Mouse (Mus musculus): ENCODE data around the gene Sox6.
"Not testable (repeated sequence)": the region's sequence is repeated elsewhere in the genome, so short reads cannot be mapped to it uniquely, and the experiment has no call there.

The Sox6 gene

GRCm38 (mm10) chr7:116038511-116038910 is at the start of gene Sox6:
TSS of gene Sox6 (minus strand) at chr7:116038796.
- in situ Hi-C loops (cut with MboI): loop anchor here (25.0 kb wide), 1 partner anchor 1101 kb away; no protein-coding TSS in a partner anchor

DNA sequence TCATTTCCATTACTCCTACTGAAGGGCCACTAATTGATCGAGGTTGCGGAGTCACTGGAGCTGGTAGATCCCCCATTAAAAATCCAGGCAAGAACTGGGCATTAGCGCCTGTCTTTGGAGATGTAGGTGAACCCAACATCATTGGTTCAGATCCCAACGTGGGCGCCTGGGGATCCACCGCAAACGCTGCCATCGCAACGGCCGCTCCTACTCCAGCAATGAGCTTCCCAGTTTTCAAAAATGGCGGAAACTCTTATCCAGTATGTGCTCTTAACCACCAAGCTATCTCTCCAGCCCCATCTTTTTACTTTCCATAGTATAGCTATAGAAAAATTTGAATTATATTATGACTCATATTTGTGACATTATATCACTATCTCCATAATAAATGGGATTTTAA is 45.8 kb upstream of the Sox6 start, which contains the start of gene Gm4353:
Gm4353 (minus strand) TSS at position 270 of the 400 bp plus-strand sequence.
- in situ Hi-C loops (cut with MboI): not testable (repeated sequence)

DNA sequence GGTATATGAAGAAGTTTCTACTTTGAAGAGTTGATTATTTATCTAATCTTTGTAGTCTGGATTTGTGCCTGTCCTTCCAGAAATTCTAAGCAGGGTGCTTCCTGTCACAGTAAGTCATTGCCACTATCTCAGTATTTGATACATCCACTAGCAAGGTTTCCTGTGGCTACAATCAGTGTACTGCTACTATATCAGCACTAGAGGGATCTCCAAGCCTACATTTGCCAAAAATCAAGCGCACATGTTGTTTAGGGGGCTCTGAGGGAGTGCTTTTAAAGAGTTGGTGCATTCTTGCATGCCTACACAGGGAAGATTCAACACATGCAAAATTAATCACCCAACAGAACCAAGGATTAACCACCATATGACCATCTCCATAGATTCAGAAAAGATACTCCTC is 22.1 kb upstream of the Sox6 start:
- in situ Hi-C loops (cut with MboI): no loop called here

GRCm38 (mm10) chr7:116040470-116041019 is 1.9 kb upstream of the Sox6 start:
- in situ Hi-C loops (cut with MboI): loop anchor here (25.0 kb wide), 1 partner anchor 1103 kb away; no protein-coding TSS in a partner anchor

- in situ Hi-C loops (cut with MboI): loop anchor here (25.0 kb wide), 1 partner anchor 1103 kb away; no protein-coding TSS in a partner anchor
Observed at GRCm38 (mm10) chr7:116039538-116040466, 1.2 kb upstream of the Sox6 start.

DNA sequence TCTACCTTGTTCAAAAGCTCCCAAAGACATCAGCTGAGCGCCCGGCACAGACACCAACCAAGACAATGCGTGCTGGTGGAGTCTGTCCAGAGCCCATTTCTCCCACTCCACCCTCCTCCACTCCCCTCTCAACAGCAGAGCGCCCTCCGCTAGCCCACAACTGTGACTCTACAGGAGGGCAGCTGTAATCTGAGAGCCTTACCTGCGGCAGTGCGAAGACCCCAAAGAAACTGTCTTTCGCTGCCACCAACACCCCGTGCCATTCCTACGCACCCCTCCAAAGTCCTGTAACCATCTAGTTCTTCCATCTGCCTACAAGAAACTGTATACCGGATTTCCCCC is 571 bp upstream of the Sox6 start, which contains the start of gene 1110004F10Rik:
1110004F10Rik (plus strand) TSS at position 202 of the 342 bp plus-strand sequence.
- in situ Hi-C loops (cut with MboI): loop anchor here (25.0 kb wide), 1 partner anchor 1102 kb away; no protein-coding TSS in a partner anchor

DNA sequence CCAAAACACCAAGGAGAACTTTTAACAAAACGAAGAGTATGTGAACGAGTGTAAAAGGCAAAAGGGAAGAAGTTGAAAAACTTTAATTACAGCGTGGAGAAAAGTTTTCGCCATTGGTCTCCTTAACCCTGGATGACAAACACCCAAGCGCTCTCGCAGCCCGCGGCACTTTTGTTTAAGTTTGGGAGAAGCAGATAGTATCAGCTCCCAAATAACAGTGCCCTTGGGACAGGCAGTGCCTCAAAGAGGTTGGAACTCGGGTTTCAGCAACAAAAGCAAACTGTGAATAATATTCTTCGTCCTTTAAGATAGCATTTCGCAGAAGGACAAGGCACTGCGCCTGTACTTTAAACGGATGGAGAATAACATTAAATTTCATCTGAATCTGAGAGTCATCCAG is 572 bp downstream of the Sox6 start:
- in situ Hi-C loops (cut with MboI): loop anchor here (25.0 kb wide), 1 partner anchor 1101 kb away; no protein-coding TSS in a partner anchor

- in situ Hi-C loops (cut with MboI): loop anchor here (25.0 kb wide), 1 partner anchor 1100 kb away; no protein-coding TSS in a partner anchor
Observed at GRCm38 (mm10) chr7:116036591-116037555, 1.7 kb downstream of the Sox6 start.

DNA sequence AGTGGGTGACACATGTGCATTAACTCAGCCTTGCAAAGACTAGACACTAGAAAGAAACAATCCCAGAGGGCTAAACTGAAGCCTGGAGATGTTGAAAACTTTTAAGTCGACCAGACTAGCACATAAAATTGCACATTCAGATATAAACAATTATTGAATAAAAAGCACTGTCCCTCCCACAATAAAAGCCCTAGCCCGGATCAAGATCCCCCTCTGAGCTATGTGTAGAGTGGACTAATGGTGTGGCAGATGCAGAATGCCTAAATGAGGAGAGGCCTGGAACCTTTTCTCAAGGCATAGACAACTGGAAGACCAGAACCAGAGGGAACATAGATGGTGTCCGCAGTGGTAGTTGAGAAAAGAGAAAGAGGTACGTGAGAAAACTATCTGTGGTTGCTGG is 3.1 kb downstream of the Sox6 start:
- in situ Hi-C loops (cut with MboI): loop anchor here (25.0 kb wide), 1 partner anchor 1098 kb away; no protein-coding TSS in a partner anchor

DNA sequence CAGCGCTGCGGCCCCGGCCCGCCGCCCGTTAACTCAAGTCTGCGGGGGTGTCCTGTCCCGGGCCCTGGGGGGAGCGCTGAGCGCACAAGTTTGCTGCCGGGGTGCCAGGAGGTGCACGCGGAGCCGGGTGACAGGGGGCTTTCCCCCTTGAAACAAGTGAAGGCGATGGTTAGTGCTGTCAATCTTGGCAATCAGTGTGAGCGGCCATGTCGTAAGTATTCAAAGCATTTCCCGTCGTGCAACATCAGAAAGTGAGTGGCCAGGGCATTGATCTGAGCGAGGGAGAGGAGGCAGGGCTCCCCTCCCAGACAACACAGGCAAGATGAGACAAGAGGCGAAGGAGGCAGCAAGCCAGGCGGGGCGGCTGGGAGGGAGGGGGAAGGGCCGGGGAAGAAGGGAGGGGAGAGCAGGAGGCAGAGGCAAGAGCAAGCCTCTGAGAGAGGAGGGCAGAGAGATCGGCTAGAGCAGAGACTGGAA is 4.3 kb downstream of the Sox6 start:
- in situ Hi-C loops (cut with MboI): loop anchor here (25.0 kb wide), 1 partner anchor 1097 kb away; no protein-coding TSS in a partner anchor

- in situ Hi-C loops (cut with MboI): loop anchor here (25.0 kb wide), 1 partner anchor 1096 kb away; no protein-coding TSS in a partner anchor
Observed at GRCm38 (mm10) chr7:116033371-116034241, 5.0 kb downstream of the Sox6 start.

DNA sequence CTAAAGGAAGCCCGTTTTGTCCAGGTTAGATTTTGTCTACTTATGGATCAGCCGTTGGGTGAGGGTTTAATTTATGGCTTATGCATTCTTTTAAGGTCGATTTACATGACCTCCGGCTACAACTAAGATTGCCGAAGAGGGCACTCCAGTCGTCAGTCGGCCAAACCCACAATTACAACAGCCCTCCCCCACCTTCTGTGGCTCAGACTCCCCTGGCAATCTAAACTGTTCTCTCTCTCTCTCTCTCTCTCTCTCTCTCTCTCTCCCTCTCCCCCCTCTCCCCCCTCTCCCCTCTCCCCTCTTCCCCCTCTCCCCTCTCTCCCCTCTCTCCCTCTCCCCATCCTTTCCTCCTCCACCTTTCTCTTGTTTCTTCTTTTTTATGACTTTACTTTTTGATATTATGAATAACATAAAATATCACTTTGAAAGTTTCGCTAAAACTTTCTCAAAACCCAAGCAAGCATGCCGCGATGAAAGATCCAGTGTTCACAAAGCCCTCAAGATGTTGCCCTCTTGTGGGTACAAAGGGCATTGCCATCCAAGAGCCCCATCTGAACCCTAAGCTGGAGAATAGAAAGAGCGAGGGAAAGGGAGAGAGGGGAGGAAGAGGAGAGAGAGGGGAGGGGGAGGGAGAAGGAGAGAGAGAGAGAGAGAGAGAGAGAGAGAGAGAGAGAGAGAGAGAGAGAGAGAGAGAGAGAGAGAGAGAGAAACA is 5.8 kb downstream of the Sox6 start:
- in situ Hi-C loops (cut with MboI): loop anchor here (25.0 kb wide), 1 partner anchor 1095 kb away; no protein-coding TSS in a partner anchor

- in situ Hi-C loops (cut with MboI): loop anchor here (25.0 kb wide), 1 partner anchor 1095 kb away; no protein-coding TSS in a partner anchor
Observed at GRCm38 (mm10) chr7:116031718-116032595, 6.6 kb downstream of the Sox6 start.

DNA sequence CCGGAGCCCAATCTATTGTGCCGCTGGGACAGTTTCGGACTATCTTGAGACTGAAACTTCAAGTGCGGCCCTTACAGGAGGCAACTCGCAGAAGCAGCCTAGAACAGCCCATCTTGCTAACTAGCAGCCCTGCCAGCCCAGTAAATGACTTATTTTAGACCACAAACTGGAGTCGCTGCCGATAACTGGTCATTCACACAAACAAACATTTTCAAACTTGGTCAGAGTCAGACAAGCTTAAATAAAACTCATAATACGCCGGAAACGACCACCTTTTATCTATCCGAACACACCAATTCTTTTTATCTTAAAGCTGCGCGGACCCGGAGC is 7.2 kb downstream of the Sox6 start:
- in situ Hi-C loops (cut with MboI): loop anchor here (25.0 kb wide), 1 partner anchor 1094 kb away; no protein-coding TSS in a partner anchor

DNA sequence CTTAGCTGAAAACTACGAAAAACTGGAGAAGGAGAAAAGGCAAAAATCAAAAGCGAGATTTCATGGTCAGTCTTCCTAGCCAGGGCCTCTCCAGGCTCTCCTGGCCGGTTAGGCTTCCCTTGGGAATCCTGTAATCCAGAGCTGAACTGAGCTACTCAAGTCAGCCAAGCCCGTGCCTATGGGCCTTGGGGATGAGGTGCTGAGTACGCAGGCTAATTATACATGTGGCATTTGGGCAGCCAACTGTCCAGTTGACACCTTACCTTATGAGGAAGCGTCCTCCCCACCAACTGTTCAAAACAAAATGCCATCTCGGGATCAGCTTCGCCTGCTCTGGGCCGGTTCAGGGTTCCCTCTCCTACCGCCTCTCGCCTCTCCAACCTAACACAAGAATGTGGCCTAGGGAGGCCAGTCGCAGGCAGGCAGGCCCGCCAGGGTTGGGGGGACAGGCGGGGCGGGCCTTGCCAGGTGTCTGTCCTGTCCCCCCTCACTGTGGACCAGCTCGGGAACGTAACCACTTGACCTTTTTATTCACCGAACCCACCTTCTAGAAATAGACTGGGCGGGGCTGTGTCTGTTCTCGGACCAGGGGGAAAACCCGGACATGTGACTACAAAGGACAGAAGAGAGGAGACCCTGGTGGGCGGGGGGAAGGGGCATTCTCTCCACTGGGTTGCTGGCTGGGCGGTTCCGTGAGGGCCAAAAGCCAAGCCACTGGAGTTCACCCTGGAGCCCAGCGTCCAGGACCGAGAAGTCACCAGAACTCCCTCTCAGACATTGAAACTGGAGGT is 7.8 kb downstream of the Sox6 start:
- in situ Hi-C loops (cut with MboI): loop anchor here (25.0 kb wide), 1 partner anchor 1093 kb away; no protein-coding TSS in a partner anchor

- in situ Hi-C loops (cut with MboI): loop anchor here (25.0 kb wide), 1 partner anchor 1093 kb away; no protein-coding TSS in a partner anchor
Observed at GRCm38 (mm10) chr7:116029991-116030390, 8.6 kb downstream of the Sox6 start.

- in situ Hi-C loops (cut with MboI): no loop called here
Observed at GRCm38 (mm10) chr7:116002726-116003125, 35.9 kb downstream of the Sox6 start.

Data from mature B cell (primary cell).